Comparison of ENCODE assay signal across 8 mouse cellular contexts in genomic region chr15:89356372-89356771, GRCm38 (mm10). TPM values are rescaled to one million over a fixed set of nuclear protein-coding genes. Genes with fewer than 3 reads are reported as not detected.
DNase-seq lines count a peak whose midpoint lies in the region; ATAC-seq and TF ChIP-seq lines count a peak whose summit lies in the region.

No protein-coding gene starts in this region.

- peak overlapping the region; percentile 84 for H3K27ac ChIP-seq in liver, postnatal 0 days (ENCODE audit: low read depth)
- H3K27ac ChIP-seq in neural tube, embryonic 14.5 days (ENCODE audit: low read depth, low read length): peak overlapping the region; percentile 85

- no peak for TF ChIP-seq CTCF in E14TG2a.4 (conservative IDR thresholded peaks at IDR 0.05; ENCODE audit: low read length)
- no peak for TF ChIP-seq CTCF in liver, postnatal 0 days (IDR thresholded peaks at IDR 0.05; ENCODE audit: low read depth)

- H3K4me3 ChIP-seq in E14TG2a.4 (replicated peaks; ENCODE audit: low read length): peak overlapping the region; percentile 98
- H3K4me3 ChIP-seq in liver, postnatal 0 days (ENCODE audit: low read depth, low read length): peak overlapping the region; percentile 91
- H3K4me3 ChIP-seq in neural tube, embryonic 14.5 days (ENCODE audit: low read depth, low read length): peak overlapping the region; percentile 78

- ATAC-seq in liver, postnatal 0 days: peak; percentile 57
- ATAC-seq in neural tube, embryonic 14.5 days (ENCODE audit: low read depth): peak; percentile 50; the same call in 1 of the 2 replicates

- H3K27me3 ChIP-seq in E14TG2a.4 (ENCODE audit: insufficient read depth, low read length): no peaks in the 10 kb centered on the region
- H3K27me3 ChIP-seq in liver, postnatal 0 days (ENCODE audit: insufficient read depth, low read length): no peaks in the 10 kb centered on the region
- no peaks in the 10 kb centered on the region for H3K27me3 ChIP-seq in neural tube, embryonic 14.5 days (ENCODE audit: control insufficient read depth, insufficient read depth, low read length)

- peak overlapping the region; percentile 81 for H3K9ac ChIP-seq in liver, postnatal 0 days (replicated peaks)
- H3K9ac ChIP-seq in neural tube, embryonic 14.5 days (replicated peaks; ENCODE audit: low read depth, low read length): peak overlapping the region; percentile 72

- H3K4me2 ChIP-seq in liver, postnatal 0 days (ENCODE audit: low read depth, low read length): peak overlapping the region; percentile 83
- peak overlapping the region; percentile 76 for H3K4me2 ChIP-seq in neural tube, embryonic 14.5 days (ENCODE audit: low read depth, low read length)

- H3K36me3 ChIP-seq in E14TG2a.4 (ENCODE audit: insufficient read depth, low read length): peaks cover 74% of the 10 kb centered on the region
- H3K36me3 ChIP-seq in liver, postnatal 0 days (replicated peaks; ENCODE audit: insufficient read depth, low read length): peaks cover 42% of the 10 kb centered on the region
- H3K36me3 ChIP-seq in neural tube, embryonic 14.5 days (ENCODE audit: control insufficient read depth, insufficient read depth, low read length): peaks cover 19% of the 10 kb centered on the region

- H3K9me3 ChIP-seq in E14TG2a.4 (ENCODE audit: low read length): no peaks in the 10 kb centered on the region
- no peaks in the 10 kb centered on the region for H3K9me3 ChIP-seq in liver, postnatal 0 days (ENCODE audit: low read length)
- no peaks in the 10 kb centered on the region for H3K9me3 ChIP-seq in neural tube, embryonic 14.5 days (ENCODE audit: control insufficient read depth, low read length)

- peak; percentile 85 for DNase-seq in 3134 (ENCODE audit: extremely low read depth, insufficient read length, low spot score)
- DNase-seq in c-Kit-positive CD71-positive TER-119-positive erythroid progenitor cells, embryonic 14.5 days (ENCODE audit: low spot score): peak; percentile 86
- peak; percentile 51 for DNase-seq in gastrocnemius, postnatal 25 days
- DNase-seq in kidney, adult 8-10 months: peak; percentile 44 to 58
- DNase-seq in liver, postnatal 0 days: peak; percentile 90
- peak; percentile 68 to 83 for DNase-seq in thymus, postnatal 36 days

- under 1% methylated on average over 15 of the region's 15 CpGs for WGBS in liver, postnatal 0 days (ENCODE audit: insufficient replicate concordance)
- WGBS in neural tube, embryonic 14.5 days: under 1% methylated on average over 15 of the region's 15 CpGs

- TF ChIP-seq EP300 in liver, postnatal 0 days (IDR thresholded peaks at IDR 0.05; ENCODE audit: low read depth): no peak

- H3K4me1 ChIP-seq in E14TG2a.4 (replicated peaks; ENCODE audit: low read depth, low read length): peaks cover 82% of the 10 kb centered on the region
- peaks cover 21% of the 10 kb centered on the region for H3K4me1 ChIP-seq in liver, postnatal 0 days (ENCODE audit: insufficient read depth)
- H3K4me1 ChIP-seq in neural tube, embryonic 14.5 days (ENCODE audit: control insufficient read depth, insufficient read depth, low read length): peaks cover 8% of the 10 kb centered on the region; the same call in 1 of the 2 replicates

RNA-seq across cellular contexts. Expression of gene Ncaph2, which starts 0.9 kb away (rescaled TPM):
- total RNA-seq in gastrocnemius, postnatal 25 days (2021): 10 to 100 TPM; 35.1 to 37.0 TPM
- 59.4 and 59.8 TPM in 2 replicates for polyA plus RNA-seq in liver, postnatal 0 days (2015; fragmentation: Nextera tagmentation; extraction: Ambion mirVana)
- polyA plus RNA-seq in neural tube, embryonic 14.5 days (2014; fragmentation: Nextera tagmentation; extraction: Ambion mirVana): 89.5 and 90.2 TPM in 2 replicates

RNA-seq across cellular contexts. Expression of gene Lmf2, which starts 0.9 kb away (rescaled TPM):
- 10 to 100 TPM in 1 of 2 experiments, 1 to 10 TPM in 1; 9.9 to 13.6 TPM for total RNA-seq in gastrocnemius, postnatal 25 days (2021)
- polyA plus RNA-seq in liver, postnatal 0 days (2015; fragmentation: Nextera tagmentation; extraction: Ambion mirVana): 22.1 and 24.0 TPM in 2 replicates
- 19.8 and 28.6 TPM in 2 replicates for polyA plus RNA-seq in neural tube, embryonic 14.5 days (2014; fragmentation: Nextera tagmentation; extraction: Ambion mirVana)

RNA-seq across cellular contexts. Expression of gene Sco2, which starts 17.3 kb away (rescaled TPM):
- total RNA-seq in gastrocnemius, postnatal 25 days (2021): 10 to 100 TPM; 14.7 to 21.8 TPM
- polyA plus RNA-seq in liver, postnatal 0 days (2015; fragmentation: Nextera tagmentation; extraction: Ambion mirVana): 9.1 and 10.1 TPM in 2 replicates
- polyA plus RNA-seq in neural tube, embryonic 14.5 days (2014; fragmentation: Nextera tagmentation; extraction: Ambion mirVana): 20.0 and 24.3 TPM in 2 replicates

RNA-seq across cellular contexts. Expression of gene Tymp, which starts 20.5 kb away (rescaled TPM):
- under 1 TPM; 0.29 to 0.49 TPM for total RNA-seq in gastrocnemius, postnatal 25 days (2021)
- polyA plus RNA-seq in liver, postnatal 0 days (2015; fragmentation: Nextera tagmentation; extraction: Ambion mirVana): 5.8 and 7.7 TPM in 2 replicates
- polyA plus RNA-seq in neural tube, embryonic 14.5 days (2014; fragmentation: Nextera tagmentation; extraction: Ambion mirVana): 3.5 and 3.7 TPM in 2 replicates

RNA-seq across cellular contexts. Expression of gene Miox, which starts 22.2 kb away (rescaled TPM):
- total RNA-seq in gastrocnemius, postnatal 25 days (2021): not detected
- 22.9 and 27.0 TPM in 2 replicates for polyA plus RNA-seq in liver, postnatal 0 days (2015; fragmentation: Nextera tagmentation; extraction: Ambion mirVana)
- polyA plus RNA-seq in neural tube, embryonic 14.5 days (2014; fragmentation: Nextera tagmentation; extraction: Ambion mirVana): not detected in 2 replicates

Comparison
In these comparisons a context has a peak if more than half of its experiments do, and no peak if none do; other contexts are left out.
1. Peak in every context shown above with its lines: DNase-seq, ATAC-seq, H3K4me3 ChIP-seq and H3K27ac ChIP-seq.